Mouse (Mus musculus) cerebellum, adult 18-20 months (tissue): ENCODE results near the gene Siglecf.
A peak's percentile ranks its signal among the peaks of the same experiment; 100 is the strongest.
"Not testable (repeated sequence)": the region's sequence is repeated elsewhere in the genome, so short reads cannot be mapped to it uniquely, and the experiment has no call there.

Experiments
- DNase-seq, 2 experiments: peaks; one replicate each; pipeline ENCODE4 v3.0.0; 2021

Gene Siglecf

GRCm38 (mm10) chr7:43351154-43351553 is at the start of gene Siglecf:
Gene Siglecf (plus strand): TSS chr7:43351341.
- DNase-seq = no peak

GRCm38 (mm10) chr7:43305235-43305634 is 45.9 kb upstream of the Siglecf start:
- no peak for DNase-seq

GRCm38 (mm10) chr7:43309069-43309468 is 42.1 kb upstream of the Siglecf start:
- no peak for DNase-seq

GRCm38 (mm10) chr7:43311632-43312031 is 39.5 kb upstream of the Siglecf start:
- peak in 1 of 2 experiments; percentile 7 for DNase-seq

- no peak for DNase-seq
Observed at GRCm38 (mm10) chr7:43312386-43313012, 38.6 kb upstream of the Siglecf start.

GRCm38 (mm10) chr7:43313013-43313428 is 38.1 kb upstream of the Siglecf start, which contains the start of gene Zfp715:
Gene Zfp715 (minus strand): TSS chr7:43313294.
- DNase-seq = peak; percentile 84 to 89

- DNase-seq = no peak
Observed at GRCm38 (mm10) chr7:43326223-43326780, 24.8 kb upstream of the Siglecf start.

- no peak for DNase-seq
Observed at GRCm38 (mm10) chr7:43328101-43328500, 23.0 kb upstream of the Siglecf start.

GRCm38 (mm10) chr7:43333203-43333602 is 17.9 kb upstream of the Siglecf start:
- peak; percentile 33 to 36 for DNase-seq

- no peak for DNase-seq
Observed at GRCm38 (mm10) chr7:43333899-43334298, 17.2 kb upstream of the Siglecf start.

- DNase-seq = no peak
Observed at GRCm38 (mm10) chr7:43340771-43341170, 10.4 kb upstream of the Siglecf start.

GRCm38 (mm10) chr7:43343191-43343590 is 8.0 kb upstream of the Siglecf start:
- DNase-seq = no peak

- DNase-seq = no peak
Observed at GRCm38 (mm10) chr7:43344020-43344419, 7.1 kb upstream of the Siglecf start.

- DNase-seq = no peak
Observed at GRCm38 (mm10) chr7:43344491-43344890, 6.7 kb upstream of the Siglecf start.

GRCm38 (mm10) chr7:43346148-43346547 is 5.0 kb upstream of the Siglecf start:
- DNase-seq = no peak

- no peak for DNase-seq
Observed at GRCm38 (mm10) chr7:43346571-43346970, 4.6 kb upstream of the Siglecf start.

- DNase-seq = not testable (repeated sequence)
Observed at GRCm38 (mm10) chr7:43349623-43350022, 1.5 kb upstream of the Siglecf start.

- DNase-seq = no peak
Observed at GRCm38 (mm10) chr7:43353118-43353517, 2.0 kb downstream of the Siglecf start.

- no peak for DNase-seq
Observed at GRCm38 (mm10) chr7:43353758-43354157, 2.6 kb downstream of the Siglecf start.

GRCm38 (mm10) chr7:43354893-43355835 is 4.0 kb downstream of the Siglecf start:
- DNase-seq = no peak

- no peak for DNase-seq
Observed at GRCm38 (mm10) chr7:43358556-43358955, 7.4 kb downstream of the Siglecf start.

- no peak for DNase-seq
Observed at GRCm38 (mm10) chr7:43361442-43361841, 10.3 kb downstream of the Siglecf start.

- DNase-seq = no peak
Observed at GRCm38 (mm10) chr7:43362021-43362420, 10.9 kb downstream of the Siglecf start.

- DNase-seq = peak; percentile 26 to 31
Observed at GRCm38 (mm10) chr7:43378226-43378625, 27.1 kb downstream of the Siglecf start.
